Mouse (Mus musculus) thymus, adult 2 months (tissue): ENCODE data around the gene Gmppb. TPM values are rescaled to one million over a fixed set of nuclear protein-coding genes. Genes with fewer than 3 reads are reported as not detected.

Experiments
- DNase-seq: peaks from one replicate; pipeline ENCODE4 v3.0.0; 2021
- H3K27ac ChIP-seq: fragments of 200-500 bp; 2 replicates; pipeline ENCODE4 v1.5.1; 2012; ENCODE audit warnings: low read length, control low read depth; ENCODE audit not compliant: control insufficient read depth, insufficient read depth
- H3K27me3 ChIP-seq: fragments of 200-500 bp; 2 replicates; pipeline ENCODE4 v1.6.1; 2012; ENCODE audit warnings: mild to moderate bottlenecking, low read length, moderate library complexity, mixed read lengths; ENCODE audit not compliant: control insufficient read depth, insufficient read depth
- H3K36me3 ChIP-seq: fragments of 200-500 bp; 2 replicates; pipeline ENCODE4 v1.6.1; 2012; ENCODE audit warnings: mild to moderate bottlenecking, low read length, moderate library complexity; ENCODE audit not compliant: control insufficient read depth, insufficient read depth
- H3K4me1 ChIP-seq: fragments of 200-500 bp; replicated peaks from 2 replicates; pipeline ENCODE4 v1.6.1; 2012; ENCODE audit warnings: low read length; ENCODE audit not compliant: control insufficient read depth, insufficient read depth
- H3K4me3 ChIP-seq: fragments of 200-500 bp; 2 replicates; pipeline ENCODE4 v1.5.1; 2012; ENCODE audit warnings: mild to moderate bottlenecking, low read length, control low read depth, moderate library complexity; ENCODE audit not compliant: control insufficient read depth, insufficient read depth
- CTCF ChIP-seq: fragments of 200-500 bp; IDR thresholded peaks from 2 replicates; pipeline ENCODE4 v1.5.1; 2012; ENCODE audit warnings: mild to moderate bottlenecking, control low read depth, low read length, moderate library complexity, borderline replicate concordance; ENCODE audit not compliant: control insufficient read depth, poor library complexity, insufficient read depth; ENCODE audit errors: extremely low read depth
- POLR2A ChIP-seq: fragments of 200-500 bp; IDR thresholded peaks from 2 replicates; pipeline ENCODE4 v1.6.1; 2012; ENCODE audit warnings: mild to moderate bottlenecking, low read length, control low read depth, moderate library complexity; ENCODE audit not compliant: control insufficient read depth, poor library complexity, insufficient read depth; ENCODE audit errors: extremely low read depth
- WGBS: fragments of 180-500 bp; shearing (Covaris S2); methylation state at CpG from one replicate; pipeline ENCODE4 v1.1.7; 2018; 5-methylcytosine and 5-hydroxymethylcytosine counted together
- polyA plus RNA-seq: library from polyadenylated mRNA; depleted of rRNA; stranded (reverse); fragments of >200 nt; gene quantifications from 2 replicates; pipeline ENCODE4 v1.2.3, GENCODE M21; 2012

Gene Gmppb
- polyA plus RNA-seq, 1 experiment: 20.9 TPM

GRCm38 (mm10) chr9:108017127-108017526 lies 31.9 kb upstream of the Gmppb start:
- no peaks in the 10 kb centered on the region for H3K27me3 ChIP-seq
- H3K4me3 ChIP-seq: no peak overlapping the region
- no peaks in the 10 kb centered on the region; the same call in 1 of the 2 replicates for H3K4me1 ChIP-seq
- no peak overlapping the region for H3K27ac ChIP-seq
- WGBS: 96% methylated on average over 3 of the region's 3 CpGs
- peaks cover 17% of the 10 kb centered on the region for H3K36me3 ChIP-seq
- TF ChIP-seq POLR2A (no peak), CTCF (no peak)
- DNase-seq: no peak

- 100% methylated on average over 1 of the region's 1 CpGs for WGBS
- DNase-seq: no peak
- Histone ChIP-seq H3K36me3 (peaks cover 15% of the 10 kb centered on the region), H3K27ac (no peak overlapping the region), H3K4me3 (no peak overlapping the region), H3K4me1 (no peaks in the 10 kb centered on the region; the same call in 1 of the 2 replicates), H3K27me3 (no peaks in the 10 kb centered on the region)
- no peak for TF ChIP-seq CTCF
- no peak for TF ChIP-seq POLR2A
These were observed 28.3 kb upstream of the Gmppb start for GRCm38 (mm10) chr9:108020741-108021140.

DNA sequence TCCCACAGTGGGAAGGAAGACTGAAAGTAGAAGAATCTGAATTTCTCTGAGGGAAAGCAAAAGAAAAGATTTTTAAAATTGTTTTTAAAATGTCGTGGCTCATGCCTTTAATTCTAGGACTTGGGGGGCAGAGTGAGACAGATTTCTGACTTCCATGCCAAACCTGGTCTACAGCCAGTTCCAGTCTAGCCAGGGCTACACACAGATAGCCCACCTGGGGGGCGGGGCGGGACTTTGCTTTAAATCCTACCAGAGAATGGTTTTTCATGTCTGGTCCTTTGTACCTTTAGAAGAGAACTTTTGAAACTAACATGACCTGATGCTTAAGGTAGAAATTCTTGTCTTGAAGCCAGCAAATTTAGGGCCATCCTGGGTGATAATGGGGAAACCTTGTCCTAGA lies 25.8 kb upstream of the Gmppb start:
- H3K4me3 ChIP-seq: no peak overlapping the region
- peaks cover 23% of the 10 kb centered on the region for H3K36me3 ChIP-seq
- H3K27ac ChIP-seq: no peak overlapping the region
- TF ChIP-seq CTCF: no peak
- no peak for TF ChIP-seq POLR2A
- WGBS: 92% methylated on average over 3 of the region's 3 CpGs
- DNase-seq: no peak
- H3K4me1 ChIP-seq: no peaks in the 10 kb centered on the region; the same call in 1 of the 2 replicates
- H3K27me3 ChIP-seq: no peaks in the 10 kb centered on the region

- Histone ChIP-seq H3K36me3 (peaks cover 28% of the 10 kb centered on the region), H3K4me1 (no peaks in the 10 kb centered on the region), H3K27ac (no peak overlapping the region), H3K27me3 (no peaks in the 10 kb centered on the region), H3K4me3 (no peak overlapping the region)
- TF ChIP-seq POLR2A: no peak
- TF ChIP-seq CTCF: no peak
- WGBS: 89% methylated on average over 3 of the region's 3 CpGs
- no peak for DNase-seq
These were observed 22.5 kb upstream of the Gmppb start for GRCm38 (mm10) chr9:108026584-108026983.

DNA sequence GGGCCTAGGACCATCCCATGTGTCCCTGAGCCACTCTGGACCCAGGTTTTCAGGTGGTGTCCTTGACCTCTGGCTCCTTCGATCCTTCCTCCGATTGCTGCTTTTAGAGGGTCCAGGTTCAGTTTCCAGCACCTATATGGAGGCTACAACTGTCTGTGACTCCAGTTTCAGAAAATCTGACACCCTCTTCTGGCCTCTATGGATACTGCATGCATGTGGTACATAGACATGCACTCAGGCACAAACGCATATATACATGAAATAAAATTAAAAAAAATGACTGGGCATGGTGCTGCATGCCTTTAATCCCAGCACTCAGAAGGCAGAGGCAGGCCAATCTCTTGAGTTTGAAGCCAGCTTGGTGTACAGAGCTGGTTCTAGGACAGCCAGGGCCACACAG lies 21.2 kb upstream of the Gmppb start:
- H3K36me3 ChIP-seq: peaks cover 41% of the 10 kb centered on the region
- no peak overlapping the region for H3K27ac ChIP-seq
- H3K4me3 ChIP-seq: no peak overlapping the region
- TF ChIP-seq POLR2A (no peak), CTCF (no peak)
- H3K27me3 ChIP-seq: no peaks in the 10 kb centered on the region
- DNase-seq: no peak
- no peaks in the 10 kb centered on the region for H3K4me1 ChIP-seq
- 97% methylated on average over 3 of the region's 3 CpGs for WGBS

- Histone ChIP-seq H3K27me3 (no peaks in the 10 kb centered on the region), H3K36me3 (peaks cover 59% of the 10 kb centered on the region), H3K27ac (no peak overlapping the region), H3K4me1 (no peaks in the 10 kb centered on the region), H3K4me3 (no peak overlapping the region)
- WGBS: 96% methylated on average over 5 of the region's 5 CpGs
- TF ChIP-seq CTCF (no peak), POLR2A (no peak)
- no peak for DNase-seq
These were observed 16.9 kb upstream of the Gmppb start for GRCm38 (mm10) chr9:108032126-108032525.
